Mouse (Mus musculus) heart, adult 2 months (tissue): ENCODE data around the gene Qsox1.

Experiments used
- CTCF ChIP-seq: fragments of 200-600 bp; IDR thresholded peaks from 2 replicates; pipeline ENCODE4 v1.8.1; 2022; ENCODE audit warnings: antibody characterized with exemption, mild to moderate bottlenecking, moderate library complexity
- EP300 ChIP-seq: fragments of 200-500 bp; IDR thresholded peaks from 2 replicates; pipeline ENCODE4 v1.6.1; 2011; ENCODE audit warnings: low read depth, low read length, control low read depth; ENCODE audit not compliant: insufficient read depth

GRCm38 (mm10) chr1:155741378-155741945 is 71.2 kb downstream of the Qsox1 start:
- TF ChIP-seq CTCF (no peak), EP300 (no peak)
